Mouse (Mus musculus) spleen, adult 2 months (tissue): ENCODE results near the gene Irx4.

Experiments used
- CTCF ChIP-seq: fragments of 200-500 bp; IDR thresholded peaks from 2 replicates; pipeline ENCODE4 v1.5.1; 2011; ENCODE audit warnings: mild to moderate bottlenecking, inconsistent platforms; ENCODE audit not compliant: insufficient read depth, insufficient read length, insufficient replicate concordance; ENCODE audit errors: extremely low read depth
- POLR2A ChIP-seq: fragments of 200-500 bp; IDR thresholded peaks from 2 replicates; pipeline ENCODE4 v1.6.1; 2011; ENCODE audit warnings: low read depth, low read length, inconsistent platforms

DNA sequence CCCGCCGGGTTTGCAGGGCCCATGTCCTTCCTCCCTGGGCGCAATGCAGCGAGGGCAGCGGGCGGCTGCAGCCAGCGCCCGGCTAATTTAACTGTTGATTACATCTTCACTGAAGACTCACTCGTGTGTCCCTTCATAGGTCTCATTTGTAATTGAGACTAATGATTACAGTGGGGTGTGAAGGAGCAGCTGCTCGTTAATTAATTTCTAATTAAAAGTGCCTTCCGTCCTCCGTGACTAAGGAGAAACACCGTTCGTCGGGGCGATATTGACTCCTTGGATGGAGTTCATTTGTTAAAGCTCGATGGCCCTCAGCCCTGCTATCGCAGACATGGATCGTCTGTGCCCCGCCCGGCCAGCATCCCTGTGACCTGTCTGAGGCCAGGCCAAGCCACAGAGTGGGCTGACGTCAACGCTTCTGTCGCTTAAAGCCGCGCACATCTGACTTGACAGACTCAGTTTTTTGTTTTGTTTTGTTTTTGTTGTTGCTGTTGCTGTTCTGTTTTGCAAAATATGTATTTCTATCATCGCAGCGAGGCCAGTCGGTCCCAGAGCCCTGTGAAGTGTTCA, 4.0 kb downstream of the Irx4 start:
- TF ChIP-seq CTCF (no peak), POLR2A (no peak)
